Mouse (Mus musculus): ENCODE measurements at regions not wholly inside any gene's neighbourhood (a gene's known extent, or its start where the extent isn't known, plus 50 kb on each side); places are given as distances from the start of the nearest gene placed in this dataset.

DNA sequence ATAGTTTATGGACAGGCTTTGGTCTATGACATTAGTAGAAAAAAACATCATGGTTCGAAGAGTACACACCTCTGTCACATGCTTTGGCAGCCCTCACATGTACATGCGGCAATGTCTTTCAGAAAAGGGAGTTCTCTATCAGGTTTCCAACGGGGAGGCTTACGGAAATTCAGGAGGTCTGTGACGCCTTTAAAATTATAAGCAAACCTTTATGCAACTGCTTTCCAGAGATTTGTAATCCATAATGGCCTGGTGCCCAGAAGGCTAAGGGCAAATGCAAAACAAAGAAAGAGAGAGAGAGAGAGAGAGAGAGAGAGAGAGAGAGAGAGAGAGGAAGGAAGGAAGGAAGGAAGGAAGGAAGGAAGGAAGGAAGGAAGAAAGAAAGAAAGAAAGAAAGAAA lies 102.5 kb downstream of the Irs2 start:
- no peak for ATAC-seq

GRCm38 (mm10) chr8:10903957-10904356 lies 104.3 kb downstream of the Irs2 start:
- no peak for ATAC-seq

DNA sequence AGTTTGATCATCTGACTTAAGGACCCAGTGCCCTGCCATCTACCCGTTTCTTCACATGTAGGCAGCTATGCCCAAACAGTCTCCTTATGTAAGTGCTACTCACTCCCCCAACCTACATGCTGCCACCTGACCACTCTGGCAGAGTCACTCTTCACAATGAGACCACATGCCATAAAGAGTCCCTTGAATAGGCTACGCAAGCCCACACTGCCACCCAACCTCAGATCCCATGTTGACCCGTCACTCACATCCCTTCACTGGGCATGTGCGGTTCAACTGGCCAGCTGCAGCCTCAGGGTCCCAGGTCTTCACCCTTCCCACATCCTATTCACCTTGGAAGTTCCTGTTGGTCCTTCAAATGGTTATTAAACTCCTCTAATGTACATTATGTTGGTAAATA lies 106.3 kb downstream of the Irs2 start:
- no peak for ATAC-seq

GRCm38 (mm10) chr8:10901014-10901413 lies 107.2 kb downstream of the Irs2 start:
- no peak for ATAC-seq

DNA sequence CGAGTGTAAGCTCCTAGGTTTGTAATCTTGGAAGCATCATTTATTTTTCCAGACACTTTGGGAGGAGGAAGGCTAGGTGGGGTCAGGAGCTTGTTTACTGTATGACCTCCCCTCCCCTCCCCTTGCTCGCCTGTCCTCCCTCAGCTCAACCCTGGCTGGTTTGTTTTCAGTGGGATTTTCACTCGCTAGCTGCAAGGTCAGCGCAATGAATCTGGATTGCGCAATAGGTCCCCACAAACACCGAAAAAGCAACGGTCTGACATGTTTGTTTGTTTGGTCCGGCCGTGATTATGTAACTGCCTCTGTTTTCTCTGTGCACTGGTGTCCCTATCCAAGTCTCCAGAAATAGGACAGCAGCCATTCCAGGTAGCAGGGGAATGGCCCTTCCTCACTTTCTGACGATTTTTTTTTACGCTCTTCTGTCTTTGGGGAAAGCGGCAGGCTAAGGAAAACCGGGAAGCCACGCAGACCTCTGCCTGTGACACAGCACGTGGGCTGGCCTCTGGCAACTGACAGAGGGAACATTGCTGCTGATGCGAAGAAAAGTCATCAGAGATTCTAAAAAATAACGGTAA lies 108.6 kb downstream of the Irs2 start:
- ATAC-seq: no peak

GRCm38 (mm10) chr8:10898562-10899527 lies 109.4 kb downstream of the Irs2 start:
- no peak for ATAC-seq

GRCm38 (mm10) chr8:10897573-10897972 lies 110.7 kb downstream of the Irs2 start:
- ATAC-seq: no peak

- ATAC-seq: no peak
Measured at GRCm38 (mm10) chr8:10895178-10895577, 113.1 kb downstream of the Irs2 start.

DNA sequence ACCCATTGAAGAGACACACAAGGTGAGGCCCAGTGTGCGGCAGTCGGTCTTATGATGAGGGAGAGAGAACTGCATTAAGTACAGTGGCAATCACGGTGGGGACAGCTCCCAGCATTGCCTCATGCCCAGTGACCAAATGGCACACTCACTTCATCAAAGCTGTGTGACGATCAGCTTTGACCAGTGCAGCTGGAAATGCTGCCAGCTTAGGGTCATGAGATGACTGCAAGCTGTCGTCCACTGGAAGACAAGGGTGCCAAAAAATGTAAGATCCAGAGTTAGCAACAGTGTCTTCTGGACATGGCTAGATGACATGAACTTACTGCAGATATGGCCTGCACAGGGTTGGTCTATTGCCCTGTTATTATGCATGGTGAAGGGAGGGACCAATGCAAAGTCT lies 114.0 kb downstream of the Irs2 start:
- ATAC-seq: no peak

DNA sequence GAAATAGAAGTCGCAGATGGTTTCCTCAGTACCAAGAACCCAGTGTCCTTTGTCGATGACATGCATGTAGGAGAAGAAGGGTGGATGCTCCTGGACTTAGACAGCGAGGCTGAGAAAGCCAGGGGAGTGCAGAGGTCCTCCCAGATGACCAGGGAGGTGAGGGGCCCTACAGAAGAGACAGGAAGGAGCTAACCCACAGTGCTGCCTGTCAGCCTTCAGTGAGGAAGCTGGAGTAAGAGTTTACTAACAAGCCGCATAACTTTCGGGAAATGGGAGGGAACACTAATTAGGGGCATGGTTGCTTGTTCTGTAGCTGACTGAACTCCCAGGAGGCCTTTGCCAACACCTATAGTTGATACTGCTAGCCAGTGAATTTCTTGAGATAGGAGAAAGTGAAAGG lies 114.5 kb downstream of the Irs2 start:
- ATAC-seq: no peak

DNA sequence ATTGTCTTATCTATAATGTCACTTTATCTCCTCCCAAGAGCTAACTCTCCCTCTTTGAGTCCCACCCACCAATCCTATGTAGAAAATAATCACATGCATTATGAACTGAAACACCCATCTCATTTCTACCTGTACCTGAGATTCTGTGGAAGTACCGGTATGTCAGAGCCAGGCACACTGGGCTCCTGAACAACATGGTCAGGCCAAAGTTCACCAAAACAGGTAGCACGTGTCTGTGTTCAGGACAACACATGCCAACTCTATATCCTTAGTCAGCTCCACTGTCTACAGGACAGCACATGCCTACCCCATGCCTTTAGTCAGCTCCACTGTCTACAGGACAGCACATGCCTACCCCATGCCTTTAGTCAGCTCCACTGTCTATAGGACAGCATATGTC lies 116.4 kb downstream of the Irs2 start:
- no peak for ATAC-seq

DNA sequence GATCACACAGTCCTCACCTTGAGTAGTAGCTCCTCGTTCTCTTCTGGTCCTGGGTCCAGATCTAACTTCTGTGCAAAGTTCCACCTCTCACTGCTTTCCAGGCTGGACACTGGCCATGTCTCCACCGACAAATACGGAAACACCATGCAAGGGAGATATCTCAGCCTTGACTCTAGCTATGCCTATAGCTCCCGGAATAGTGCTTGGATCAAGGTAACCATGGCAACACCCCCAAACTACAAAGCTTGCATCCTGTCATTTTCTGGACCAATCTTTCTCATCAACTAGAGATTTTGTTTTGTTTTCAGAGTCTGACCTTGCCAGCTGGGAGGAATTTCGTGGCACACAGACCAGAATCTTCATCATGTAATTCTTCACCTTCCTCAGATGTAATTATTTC lies 116.8 kb downstream of the Irs2 start:
- no peak for ATAC-seq

- ATAC-seq: no peak
Measured at GRCm38 (mm10) chr8:10885452-10885851, 122.8 kb downstream of the Irs2 start.

DNA sequence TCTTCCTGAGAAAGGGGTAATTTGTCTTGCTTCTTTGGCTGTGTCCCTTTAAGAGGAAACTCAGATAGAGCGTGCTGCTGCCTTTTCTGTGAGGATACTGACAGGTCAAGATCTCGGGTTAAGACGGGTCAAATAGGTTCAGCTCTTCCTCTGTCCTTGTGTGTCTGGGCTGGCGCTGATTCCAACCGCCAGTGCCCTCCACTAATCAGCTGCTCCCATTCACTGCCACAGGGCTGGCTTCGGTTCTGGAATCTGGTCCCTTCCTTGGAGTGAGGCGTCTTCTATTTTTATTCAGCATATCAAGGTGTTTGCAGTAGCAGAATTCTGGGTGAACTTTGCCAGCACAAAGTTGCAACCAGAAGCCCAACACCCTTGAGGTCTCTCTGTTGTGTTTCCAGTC lies 124.8 kb downstream of the Irs2 start:
- ATAC-seq: no peak

- no peak for ATAC-seq
Measured at GRCm38 (mm10) chr8:10882381-10882780, 125.9 kb downstream of the Irs2 start.

DNA sequence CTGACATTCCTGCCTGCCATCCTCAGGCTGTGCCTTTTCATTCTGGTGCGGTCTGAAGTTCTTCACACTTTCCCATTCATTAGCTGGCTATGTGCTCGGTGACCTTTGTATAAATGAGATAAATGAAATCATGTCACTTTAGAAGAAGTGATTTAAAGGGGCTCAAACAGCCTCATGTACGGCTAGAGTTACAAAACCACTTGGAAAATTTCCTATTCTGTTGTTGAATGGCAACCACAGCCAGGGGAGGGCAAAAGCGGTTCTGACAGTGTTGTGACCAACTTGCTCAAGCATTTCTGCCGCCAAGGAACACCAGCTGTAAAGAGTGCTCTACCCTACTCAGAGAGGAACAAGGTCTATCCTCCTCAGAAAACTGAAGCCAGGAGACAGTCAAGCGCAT lies 128.4 kb downstream of the Irs2 start:
- ATAC-seq: no peak

- ATAC-seq: no peak
Measured at GRCm38 (mm10) chr8:10879049-10879847, 129.0 kb downstream of the Irs2 start.

- no peak for ATAC-seq
Measured at GRCm38 (mm10) chr8:10878371-10878770, 129.9 kb downstream of the Irs2 start.

GRCm38 (mm10) chr8:10875170-10875569 lies 133.1 kb downstream of the Irs2 start:
- ATAC-seq: no peak

- no peak for ATAC-seq
Measured at GRCm38 (mm10) chr8:10871451-10871850, 136.8 kb downstream of the Irs2 start.

DNA sequence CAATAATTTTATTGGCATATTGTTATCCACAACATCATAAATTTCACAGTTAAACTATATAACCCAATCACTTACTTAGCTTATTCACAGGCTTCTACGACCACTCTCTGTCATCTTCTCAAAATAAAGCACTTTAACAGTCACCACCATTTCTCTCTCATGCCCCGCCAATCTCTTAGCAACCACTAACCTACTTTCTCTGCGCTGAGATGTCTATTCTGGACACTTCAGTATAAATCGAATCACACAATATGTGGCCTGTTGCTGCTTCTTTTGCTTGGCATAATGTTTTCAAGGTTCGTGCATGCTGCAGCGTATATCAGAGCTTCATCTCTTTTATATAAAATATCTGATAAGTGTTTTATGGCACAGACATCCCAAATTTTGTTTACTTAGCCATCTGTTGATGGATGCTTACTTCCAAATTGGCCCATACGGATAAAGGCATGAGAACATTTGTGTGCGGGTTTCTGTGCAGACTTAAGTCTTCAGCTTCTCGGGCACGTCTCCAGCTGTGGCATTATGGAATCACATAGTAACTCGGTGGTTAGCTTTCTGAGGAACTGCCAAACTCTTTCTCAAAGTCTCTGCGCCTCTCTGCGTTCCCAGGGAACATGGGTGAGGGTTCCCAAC lies 137.7 kb downstream of the Irs2 start:
- ATAC-seq: no peak

GRCm38 (mm10) chr8:10869866-10870265 lies 138.4 kb downstream of the Irs2 start:
- ATAC-seq: no peak
